Mouse (Mus musculus): ENCODE results near the gene Rapgef3. TPM values are rescaled to one million over a fixed set of nuclear protein-coding genes. Genes with fewer than 3 reads are reported as not detected.

Gene Rapgef3
- polyA plus RNA-seq, 1 experiment from 2014 or later = 17.5 TPM

GRCm38 (mm10) chr15:97747486-97747885 lies 20.3 kb downstream of the Rapgef3 start:
- peaks cover 14% of the 10 kb centered on the region for H3K4me1 ChIP-seq (ENCODE audit: insufficient read depth)
- H3K27ac ChIP-seq (ENCODE audit: low read depth) = no peak overlapping the region
- H3K4me3 ChIP-seq (ENCODE audit: low read depth, low read length) = no peak overlapping the region
- H3K36me3 ChIP-seq (ENCODE audit: insufficient read depth) = peaks cover 6% of the 10 kb centered on the region; the same call in 1 of the 2 replicates
- H3K9ac ChIP-seq = no peak overlapping the region
- H3K27me3 ChIP-seq (ENCODE audit: insufficient read depth, low read length) = no peaks in the 10 kb centered on the region
- ATAC-seq (ENCODE audit: insufficient read depth) = no peak
- WGBS = 88% methylated on average over 4 of the region's 4 CpGs
- no peak for DNase-seq
- H3K4me2 ChIP-seq = no peak overlapping the region
- TF ChIP-seq CTCF (IDR thresholded peaks at IDR 0.05; ENCODE audit: low read depth) = no peak
- no peaks in the 10 kb centered on the region for H3K9me3 ChIP-seq (ENCODE audit: low read depth, low read length)

DNA sequence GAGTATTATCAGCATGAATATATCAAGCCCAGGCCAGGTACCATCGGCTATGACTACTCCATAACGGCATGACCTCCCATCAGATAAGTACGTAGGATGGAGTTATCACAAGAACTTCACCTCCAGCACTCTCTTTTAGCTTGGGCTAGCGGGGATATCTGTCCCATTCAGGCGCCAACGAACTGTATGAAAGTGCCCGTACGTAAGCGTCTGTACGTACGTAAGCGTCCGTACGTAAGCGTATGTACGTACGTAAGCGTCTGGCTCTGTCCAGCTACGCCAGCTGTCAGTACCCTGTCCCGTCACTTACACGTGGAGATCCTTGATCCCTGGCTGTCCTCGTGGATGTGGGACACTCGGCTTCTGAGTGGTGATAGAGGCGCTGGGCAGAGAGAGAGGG lies 21.0 kb downstream of the Rapgef3 start:
- ATAC-seq (ENCODE audit: insufficient read depth) = no peak
- no peak for DNase-seq
- no peaks in the 10 kb centered on the region for H3K9me3 ChIP-seq (ENCODE audit: low read depth, low read length)
- 0 out of 2 replicates have a peak, but pooled peaks cover 6% of the 10 kb centered on the region for H3K36me3 ChIP-seq (ENCODE audit: insufficient read depth)
- no peak overlapping the region for H3K27ac ChIP-seq (ENCODE audit: low read depth)
- H3K9ac ChIP-seq = no peak overlapping the region
- H3K4me1 ChIP-seq (ENCODE audit: insufficient read depth) = peaks cover 14% of the 10 kb centered on the region
- WGBS = 84% methylated on average over 24 of the region's 24 CpGs
- no peak for TF ChIP-seq CTCF (IDR thresholded peaks at IDR 0.05; ENCODE audit: low read depth)
- H3K4me3 ChIP-seq (ENCODE audit: low read depth, low read length) = no peak overlapping the region
- no peak overlapping the region for H3K4me2 ChIP-seq
- H3K27me3 ChIP-seq (ENCODE audit: insufficient read depth, low read length) = no peaks in the 10 kb centered on the region

DNA sequence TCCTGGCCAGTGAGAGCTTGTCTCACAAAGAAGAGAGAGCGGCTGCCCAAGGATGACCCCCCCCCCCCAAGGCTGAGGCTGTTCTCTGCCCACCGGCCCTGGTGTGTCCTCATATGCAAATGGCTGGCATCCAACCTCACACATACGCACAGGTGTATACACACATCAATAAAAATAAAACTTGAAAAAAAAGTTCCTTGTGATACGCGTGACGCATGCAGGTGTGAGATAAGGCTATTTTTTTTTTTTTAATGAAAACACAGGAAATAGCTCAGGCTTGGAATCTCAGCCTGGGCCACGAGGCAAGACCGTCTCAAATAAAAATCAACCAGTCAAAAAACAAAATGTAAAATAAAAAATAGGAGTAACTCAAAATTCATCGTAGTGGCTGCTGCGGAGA lies 21.5 kb downstream of the Rapgef3 start:
- no peak overlapping the region for H3K4me3 ChIP-seq (ENCODE audit: low read depth, low read length)
- no peak overlapping the region for H3K27ac ChIP-seq (ENCODE audit: low read depth)
- no peak for TF ChIP-seq CTCF (IDR thresholded peaks at IDR 0.05; ENCODE audit: low read depth)
- H3K27me3 ChIP-seq (ENCODE audit: insufficient read depth, low read length) = no peaks in the 10 kb centered on the region
- no peak overlapping the region for H3K4me2 ChIP-seq
- ATAC-seq (ENCODE audit: insufficient read depth) (no peak), DNase-seq (no peak)
- no peaks in the 10 kb centered on the region for H3K9me3 ChIP-seq (ENCODE audit: low read depth, low read length)
- H3K9ac ChIP-seq = no peak overlapping the region
- H3K4me1 ChIP-seq (ENCODE audit: insufficient read depth) = peaks cover 14% of the 10 kb centered on the region
- 80% methylated on average over 10 of the region's 10 CpGs for WGBS
- H3K36me3 ChIP-seq (ENCODE audit: insufficient read depth) = 0 out of 2 replicates have a peak, but pooled peaks cover 6% of the 10 kb centered on the region

DNA sequence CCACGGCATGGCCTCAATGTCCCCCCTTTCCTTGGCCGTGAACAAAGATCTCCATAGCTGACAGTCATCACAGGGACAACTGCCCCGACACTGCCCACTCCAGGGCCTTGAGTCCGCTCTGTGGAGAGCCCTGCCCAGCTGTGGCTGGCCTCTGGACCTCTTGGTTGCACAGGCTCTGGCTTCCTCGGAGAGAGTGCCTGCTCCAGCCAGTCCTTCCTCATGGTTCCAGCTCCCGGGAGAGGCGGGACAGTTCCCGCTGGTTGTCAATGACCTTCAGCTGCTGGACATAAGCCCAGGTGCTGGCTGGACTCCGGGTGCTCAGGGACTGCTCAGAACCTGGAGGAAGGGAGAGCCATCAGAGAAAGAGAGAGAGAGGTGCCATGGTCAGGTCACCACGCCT lies 22.4 kb downstream of the Rapgef3 start:
- no peak for DNase-seq
- Histone ChIP-seq H3K4me2 (no peak overlapping the region), H3K4me1 (ENCODE audit: insufficient read depth) (peaks cover 8% of the 10 kb centered on the region), H3K27ac (ENCODE audit: low read depth) (peak overlapping the region; percentile 46; the same call in 1 of the 2 replicates), H3K27me3 (ENCODE audit: insufficient read depth, low read length) (no peaks in the 10 kb centered on the region), H3K9me3 (ENCODE audit: low read depth, low read length) (no peaks in the 10 kb centered on the region), H3K9ac (no peak overlapping the region), H3K4me3 (ENCODE audit: low read depth, low read length) (no peak overlapping the region), H3K36me3 (ENCODE audit: insufficient read depth) (0 out of 2 replicates have a peak, but pooled peaks cover 6% of the 10 kb centered on the region)
- peak; percentile 18; the same call in 1 of the 2 replicates for ATAC-seq (ENCODE audit: insufficient read depth)
- 50% methylated on average over 10 of the region's 10 CpGs for WGBS
- TF ChIP-seq CTCF (IDR thresholded peaks at IDR 0.05; ENCODE audit: low read depth) = no peak

DNA sequence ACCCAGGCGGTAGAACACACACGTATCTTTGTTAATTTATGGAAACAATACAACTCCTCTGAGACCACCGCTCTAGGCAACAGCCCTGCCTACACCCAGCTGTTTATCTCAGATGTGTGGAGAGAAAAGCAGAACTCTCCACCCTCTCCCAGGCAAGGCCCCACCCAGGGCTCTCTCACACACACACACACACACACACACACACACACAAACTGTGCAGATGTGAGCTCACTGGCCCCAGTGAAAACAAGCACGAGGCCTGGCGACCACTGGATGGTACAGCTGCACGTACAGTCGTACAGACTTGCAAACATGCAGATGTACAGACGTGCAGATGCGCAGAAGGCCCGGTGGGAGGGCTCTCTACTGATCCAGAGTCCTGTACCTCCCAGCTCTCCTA lies 22.8 kb downstream of the Rapgef3 start:
- peak; percentile 48; the same call in 1 of the 2 replicates for ATAC-seq (ENCODE audit: insufficient read depth)
- peaks cover 5% of the 10 kb centered on the region for H3K4me1 ChIP-seq (ENCODE audit: insufficient read depth)
- no peak overlapping the region for H3K9ac ChIP-seq
- no peak overlapping the region for H3K4me3 ChIP-seq (ENCODE audit: low read depth, low read length)
- no peak for DNase-seq
- peak overlapping the region; percentile 46; the same call in 1 of the 2 replicates for H3K27ac ChIP-seq (ENCODE audit: low read depth)
- TF ChIP-seq CTCF (IDR thresholded peaks at IDR 0.05; ENCODE audit: low read depth) = no peak
- WGBS = 49% methylated on average over 10 of the region's 10 CpGs
- no peak overlapping the region for H3K4me2 ChIP-seq
- H3K36me3 ChIP-seq (ENCODE audit: insufficient read depth) = 0 out of 2 replicates have a peak, but pooled peaks cover 6% of the 10 kb centered on the region
- H3K9me3 ChIP-seq (ENCODE audit: low read depth, low read length) = no peaks in the 10 kb centered on the region
- H3K27me3 ChIP-seq (ENCODE audit: insufficient read depth, low read length) = no peaks in the 10 kb centered on the region

- H3K36me3 ChIP-seq (ENCODE audit: insufficient read depth) = 0 out of 2 replicates have a peak, but pooled peaks cover 6% of the 10 kb centered on the region
- no peaks in the 10 kb centered on the region for H3K27me3 ChIP-seq (ENCODE audit: insufficient read depth, low read length)
- no peak overlapping the region for H3K27ac ChIP-seq (ENCODE audit: low read depth)
- no peak overlapping the region for H3K4me2 ChIP-seq
- DNase-seq (no peak), ATAC-seq (ENCODE audit: insufficient read depth) (no peak)
- H3K4me1 ChIP-seq (ENCODE audit: insufficient read depth) = peaks cover 5% of the 10 kb centered on the region
- TF ChIP-seq CTCF (IDR thresholded peaks at IDR 0.05; ENCODE audit: low read depth) = no peak
- H3K9ac ChIP-seq = no peak overlapping the region
- 53% methylated on average over 12 of the region's 12 CpGs for WGBS
- H3K4me3 ChIP-seq (ENCODE audit: low read depth, low read length) = no peak overlapping the region
- H3K9me3 ChIP-seq (ENCODE audit: low read depth, low read length) = no peaks in the 10 kb centered on the region
Observed at GRCm38 (mm10) chr15:97743961-97744525, 23.7 kb downstream of the Rapgef3 start.

DNA sequence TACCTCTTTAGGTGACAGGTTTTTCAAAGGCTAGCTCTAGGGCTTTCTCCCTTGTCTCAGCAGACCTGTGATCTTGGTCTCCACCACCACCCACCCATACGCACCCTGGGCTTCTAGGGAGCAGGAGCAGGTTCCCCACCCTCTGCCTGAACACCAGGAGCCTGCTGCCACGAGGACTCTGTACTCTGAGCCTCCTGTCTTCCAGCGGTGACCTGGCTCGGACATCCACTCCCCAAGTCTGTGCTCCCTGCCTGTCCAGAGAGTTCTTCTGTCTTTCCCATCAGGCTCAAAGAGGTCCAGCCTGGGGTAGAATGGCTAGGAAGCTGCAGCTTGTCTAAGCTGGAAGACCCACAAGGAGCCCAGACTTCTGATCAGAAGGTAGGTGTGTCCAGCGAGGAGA lies 24.6 kb downstream of the Rapgef3 start:
- no peak for TF ChIP-seq CTCF (IDR thresholded peaks at IDR 0.05; ENCODE audit: low read depth)
- DNase-seq (no peak), ATAC-seq (ENCODE audit: insufficient read depth) (no peak)
- H3K4me3 ChIP-seq (ENCODE audit: low read depth, low read length) = no peak overlapping the region
- no peaks in the 10 kb centered on the region for H3K27me3 ChIP-seq (ENCODE audit: insufficient read depth, low read length)
- H3K9me3 ChIP-seq (ENCODE audit: low read depth, low read length) = no peaks in the 10 kb centered on the region
- no peak overlapping the region for H3K9ac ChIP-seq
- 84% methylated on average over 5 of the region's 5 CpGs for WGBS
- H3K4me2 ChIP-seq = no peak overlapping the region
- no peak overlapping the region for H3K27ac ChIP-seq (ENCODE audit: low read depth)
- H3K36me3 ChIP-seq (ENCODE audit: insufficient read depth) = 0 out of 2 replicates have a peak, but pooled peaks cover 6% of the 10 kb centered on the region
- peaks cover 5% of the 10 kb centered on the region for H3K4me1 ChIP-seq (ENCODE audit: insufficient read depth)
